Mouse (Mus musculus): ENCODE data around the gene Col6a6. TPM values are rescaled to one million over a fixed set of nuclear protein-coding genes. Genes with fewer than 3 reads are reported as not detected.

Col6a6 gene
- polyA plus RNA-seq, 1 experiment from 2014 or later, result 0.02 TPM

GRCm38 (mm10) chr9:105834799-105835198, 6.8 kb upstream of the Col6a6 start:
- Histone ChIP-seq H3K4me3 (no peak overlapping the region), H3K9me3 (no peaks in the 10 kb centered on the region; the same call in 1 of the 2 replicates), H3K4me1 (no peaks in the 10 kb centered on the region), H3K27me3 (ENCODE audit: poor library complexity, severe bottlenecking) (no peaks in the 10 kb centered on the region), H3K36me3 (replicated peaks) (no peaks in the 10 kb centered on the region), H3K27ac (no peak overlapping the region)
- WGBS, result 62% methylated on average over 4 of the region's 4 CpGs
- no peak for DNase-seq (ENCODE audit: extremely low spot score, low spot score)

GRCm38 (mm10) chr9:105831291-105831690, 3.3 kb upstream of the Col6a6 start:
- Histone ChIP-seq H3K4me1 (peaks cover 9% of the 10 kb centered on the region), H3K27ac (no peak overlapping the region), H3K36me3 (replicated peaks) (no peaks in the 10 kb centered on the region), H3K9me3 (no peaks in the 10 kb centered on the region), H3K27me3 (ENCODE audit: poor library complexity, severe bottlenecking) (peaks cover 24% of the 10 kb centered on the region), H3K4me3 (no peak overlapping the region)
- no peak for DNase-seq (ENCODE audit: extremely low spot score, low spot score)
- 88% methylated on average over 9 of the region's 9 CpGs for WGBS

- no peaks in the 10 kb centered on the region for H3K36me3 ChIP-seq (replicated peaks)
- WGBS, result 82% methylated on average over 8 of the region's 8 CpGs
- H3K4me3 ChIP-seq, result no peak overlapping the region
- no peak overlapping the region for H3K27ac ChIP-seq
- no peak for DNase-seq (ENCODE audit: extremely low spot score, low spot score)
- H3K4me1 ChIP-seq, result peaks cover 9% of the 10 kb centered on the region
- H3K27me3 ChIP-seq (ENCODE audit: poor library complexity, severe bottlenecking), result peaks cover 27% of the 10 kb centered on the region
- no peaks in the 10 kb centered on the region for H3K9me3 ChIP-seq
Measured at GRCm38 (mm10) chr9:105827076-105827647, 798 bp downstream of the Col6a6 start.

GRCm38 (mm10) chr9:105820711-105821110, 7.2 kb downstream of the Col6a6 start:
- 92% methylated on average over 6 of the region's 6 CpGs for WGBS
- H3K9me3 ChIP-seq, result no peaks in the 10 kb centered on the region
- H3K4me1 ChIP-seq, result no peaks in the 10 kb centered on the region
- H3K27me3 ChIP-seq (ENCODE audit: poor library complexity, severe bottlenecking), result no peaks in the 10 kb centered on the region
- no peaks in the 10 kb centered on the region for H3K36me3 ChIP-seq (replicated peaks)
- no peak overlapping the region for H3K27ac ChIP-seq
- H3K4me3 ChIP-seq, result no peak overlapping the region
- no peak for DNase-seq (ENCODE audit: extremely low spot score, low spot score)

- no peaks in the 10 kb centered on the region for H3K9me3 ChIP-seq
- no peak overlapping the region for H3K4me3 ChIP-seq
- H3K27me3 ChIP-seq (ENCODE audit: poor library complexity, severe bottlenecking), result no peaks in the 10 kb centered on the region
- DNase-seq (ENCODE audit: extremely low spot score, low spot score), result no peak
- no peaks in the 10 kb centered on the region for H3K4me1 ChIP-seq
- H3K36me3 ChIP-seq (replicated peaks), result no peaks in the 10 kb centered on the region
- H3K27ac ChIP-seq, result no peak overlapping the region
- WGBS, result 74% methylated on average over 29 of the region's 29 CpGs
Measured at GRCm38 (mm10) chr9:105819155-105819709, 8.7 kb downstream of the Col6a6 start.

- Histone ChIP-seq H3K36me3 (replicated peaks) (no peaks in the 10 kb centered on the region), H3K27me3 (ENCODE audit: poor library complexity, severe bottlenecking) (no peaks in the 10 kb centered on the region), H3K27ac (no peak overlapping the region), H3K4me1 (peaks cover 7% of the 10 kb centered on the region; the same call in 1 of the 2 replicates), H3K4me3 (no peak overlapping the region), H3K9me3 (no peaks in the 10 kb centered on the region)
- WGBS, result 92% methylated on average over 5 of the region's 5 CpGs
- DNase-seq (ENCODE audit: extremely low spot score, low spot score), result no peak
Measured at GRCm38 (mm10) chr9:105814436-105814835, 13.5 kb downstream of the Col6a6 start.

GRCm38 (mm10) chr9:105811458-105811857, 16.5 kb downstream of the Col6a6 start:
- no peak for DNase-seq (ENCODE audit: extremely low spot score, low spot score)

GRCm38 (mm10) chr9:105808920-105809505, 18.9 kb downstream of the Col6a6 start:
- Histone ChIP-seq H3K4me3 (no peak overlapping the region), H3K27me3 (ENCODE audit: poor library complexity, severe bottlenecking) (no peaks in the 10 kb centered on the region), H3K4me1 (peaks cover 7% of the 10 kb centered on the region; the same call in 1 of the 2 replicates), H3K9me3 (no peaks in the 10 kb centered on the region), H3K36me3 (replicated peaks) (no peaks in the 10 kb centered on the region), H3K27ac (no peak overlapping the region)
- 87% methylated on average over 17 of the region's 17 CpGs for WGBS
- DNase-seq (ENCODE audit: extremely low spot score, low spot score), result no peak

More at GRCm38 (mm10) chr9:105811458-105811857, 16.5 kb downstream of the Col6a6 start:
- Histone ChIP-seq H3K9me3 (no peaks in the 10 kb centered on the region), H3K27me3 (ENCODE audit: poor library complexity, severe bottlenecking) (no peaks in the 10 kb centered on the region), H3K27ac (no peak overlapping the region), H3K4me1 (peaks cover 7% of the 10 kb centered on the region; the same call in 1 of the 2 replicates), H3K36me3 (replicated peaks) (no peaks in the 10 kb centered on the region), H3K4me3 (no peak overlapping the region)
- 64% methylated on average over 7 of the region's 7 CpGs for WGBS

GRCm38 (mm10) chr9:105803416-105803815, 24.5 kb downstream of the Col6a6 start:
- no peaks in the 10 kb centered on the region for H3K9me3 ChIP-seq
- 85% methylated on average over 8 of the region's 8 CpGs for WGBS

GRCm38 (mm10) chr9:105801463-105801862, 26.5 kb downstream of the Col6a6 start:
- Histone ChIP-seq H3K27ac (no peak overlapping the region), H3K27me3 (ENCODE audit: poor library complexity, severe bottlenecking) (no peaks in the 10 kb centered on the region), H3K4me3 (no peak overlapping the region), H3K9me3 (no peaks in the 10 kb centered on the region), H3K36me3 (replicated peaks) (no peaks in the 10 kb centered on the region), H3K4me1 (peaks cover 5% of the 10 kb centered on the region; the same call in 1 of the 2 replicates)
- WGBS, result 92% methylated on average over 5 of the region's 5 CpGs
- DNase-seq (ENCODE audit: extremely low spot score, low spot score), result no peak

More at GRCm38 (mm10) chr9:105803416-105803815, 24.5 kb downstream of the Col6a6 start:
- H3K27ac ChIP-seq, result no peak overlapping the region
- H3K4me3 ChIP-seq, result no peak overlapping the region
- no peak for DNase-seq (ENCODE audit: extremely low spot score, low spot score)
- no peaks in the 10 kb centered on the region for H3K36me3 ChIP-seq (replicated peaks)
- no peaks in the 10 kb centered on the region for H3K27me3 ChIP-seq (ENCODE audit: poor library complexity, severe bottlenecking)
- H3K4me1 ChIP-seq, result peaks cover 5% of the 10 kb centered on the region; the same call in 1 of the 2 replicates

GRCm38 (mm10) chr9:105800286-105800685, 27.7 kb downstream of the Col6a6 start:
- Histone ChIP-seq H3K4me1 (peaks cover 5% of the 10 kb centered on the region; the same call in 1 of the 2 replicates), H3K27ac (no peak overlapping the region), H3K36me3 (replicated peaks) (no peaks in the 10 kb centered on the region), H3K4me3 (no peak overlapping the region), H3K9me3 (no peaks in the 10 kb centered on the region), H3K27me3 (ENCODE audit: poor library complexity, severe bottlenecking) (no peaks in the 10 kb centered on the region)
- 87% methylated on average over 5 of the region's 5 CpGs for WGBS
- no peak for DNase-seq (ENCODE audit: extremely low spot score, low spot score)

GRCm38 (mm10) chr9:105796137-105796536, 31.8 kb downstream of the Col6a6 start:
- H3K27me3 ChIP-seq (ENCODE audit: poor library complexity, severe bottlenecking), result no peaks in the 10 kb centered on the region
- H3K36me3 ChIP-seq (replicated peaks), result no peaks in the 10 kb centered on the region
- 90% methylated on average over 6 of the region's 6 CpGs for WGBS
- DNase-seq (ENCODE audit: extremely low spot score, low spot score), result no peak
- H3K4me1 ChIP-seq, result peaks cover 4% of the 10 kb centered on the region; the same call in 1 of the 2 replicates
- H3K4me3 ChIP-seq, result no peak overlapping the region
- H3K27ac ChIP-seq, result no peak overlapping the region
- H3K9me3 ChIP-seq, result no peaks in the 10 kb centered on the region

GRCm38 (mm10) chr9:105794965-105795364, 33.0 kb downstream of the Col6a6 start:
- Histone ChIP-seq H3K4me1 (no peaks in the 10 kb centered on the region), H3K27me3 (ENCODE audit: poor library complexity, severe bottlenecking) (no peaks in the 10 kb centered on the region), H3K9me3 (no peaks in the 10 kb centered on the region), H3K27ac (no peak overlapping the region), H3K4me3 (no peak overlapping the region), H3K36me3 (replicated peaks) (no peaks in the 10 kb centered on the region)
- WGBS, result 86% methylated on average over 4 of the region's 4 CpGs
- DNase-seq (ENCODE audit: extremely low spot score, low spot score), result no peak

Data from forebrain, embryonic 10.5 days (tissue).